Mouse (Mus musculus) forebrain, embryonic 13.5 days (tissue): ENCODE data around the gene Tspan33. TPM values are rescaled to one million over a fixed set of nuclear protein-coding genes. Genes with fewer than 3 reads are reported as not detected.

Source experiments
- ATAC-seq: fragments of 200-750 bp; cut with Nextera tagmentation; 2 replicates; pipeline ENCODE4 v1.8.0; 2017
- H3K27ac ChIP-seq: fragments of 300-500 bp; sonication (generic); 2 replicates; pipeline ENCODE4 v1.5.1; 2015; ENCODE audit warnings: inconsistent platforms, mild to moderate bottlenecking, moderate library complexity
- H3K27me3 ChIP-seq: fragments of 300-500 bp; sonication (generic); 2 replicates; pipeline ENCODE4 v1.6.1; 2015; ENCODE audit warnings: mild to moderate bottlenecking, inconsistent platforms
- H3K36me3 ChIP-seq: fragments of 300-500 bp; sonication (generic); 2 replicates; pipeline ENCODE4 v1.6.1; 2015; ENCODE audit warnings: mild to moderate bottlenecking, inconsistent platforms; ENCODE audit not compliant: poor library complexity, severe bottlenecking
- H3K4me1 ChIP-seq: fragments of 300-500 bp; sonication (generic); 2 replicates; pipeline ENCODE4 v1.6.1; 2015; ENCODE audit warnings: inconsistent platforms
- H3K4me2 ChIP-seq: fragments of 300-500 bp; sonication (generic); 2 replicates; pipeline ENCODE4 v1.6.1; 2015; ENCODE audit warnings: inconsistent platforms, mild to moderate bottlenecking, moderate library complexity
- H3K4me3 ChIP-seq: fragments of 300-500 bp; sonication (generic); 2 replicates; pipeline ENCODE4 v1.5.1; 2015; ENCODE audit warnings: mild to moderate bottlenecking, inconsistent platforms
- H3K9ac ChIP-seq: fragments of 300-500 bp; sonication (generic); 2 replicates; pipeline ENCODE4 v1.6.1; 2015; ENCODE audit warnings: mild to moderate bottlenecking, inconsistent platforms
- H3K9me3 ChIP-seq: fragments of 300-500 bp; sonication (generic); replicated peaks from 2 replicates; pipeline ENCODE4 v1.6.1; 2016; ENCODE audit warnings: inconsistent platforms
- WGBS: fragments of 180-500 bp; shearing (Covaris S2); methylation state at CpG from one replicate; pipeline ENCODE4 v1.1.7; 2015; 5-methylcytosine and 5-hydroxymethylcytosine counted together
- polyA plus RNA-seq: library from polyadenylated mRNA; unstranded; fragments of >200 nt; fragmentation: Nextera tagmentation; extraction: Ambion mirVana; gene quantifications from 2 replicates; pipeline ENCODE4 v1.2.1, GENCODE M21; 2015

The Tspan33 gene
- polyA plus RNA-seq, 1 experiment from 2014 or later = 4.3 TPM

DNA sequence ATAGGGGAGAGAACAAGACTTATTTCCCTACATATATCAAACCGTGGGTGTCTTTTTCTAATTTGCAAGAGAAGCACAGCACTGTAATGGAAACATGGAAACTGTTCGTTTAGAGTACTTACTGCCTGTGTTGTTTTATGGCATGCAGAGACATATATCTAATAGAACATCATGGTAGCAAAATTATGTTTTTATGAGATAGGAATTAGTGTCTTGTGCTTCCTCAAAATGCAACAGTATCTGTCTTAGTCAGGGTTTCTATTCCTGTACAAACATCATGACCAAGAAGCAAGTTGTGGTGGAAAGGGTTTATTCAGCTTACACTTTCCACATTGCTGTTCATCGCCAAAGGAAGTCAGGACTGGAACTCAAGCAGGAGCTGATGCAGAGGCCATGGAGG is 8.1 kb downstream of the Tspan33 start:
- Histone ChIP-seq H3K27me3 (no peaks in the 10 kb centered on the region), H3K9me3 (no peaks in the 10 kb centered on the region), H3K4me3 (no peak overlapping the region), H3K9ac (no peak overlapping the region), H3K36me3 (no peaks in the 10 kb centered on the region), H3K27ac (no peak overlapping the region), H3K4me1 (peaks cover under 1% of the 10 kb centered on the region; the same call in 1 of the 2 replicates), H3K4me2 (no peak overlapping the region)
- no peak for ATAC-seq
- WGBS = 93% methylated on average over 3 of the region's 3 CpGs

DNA sequence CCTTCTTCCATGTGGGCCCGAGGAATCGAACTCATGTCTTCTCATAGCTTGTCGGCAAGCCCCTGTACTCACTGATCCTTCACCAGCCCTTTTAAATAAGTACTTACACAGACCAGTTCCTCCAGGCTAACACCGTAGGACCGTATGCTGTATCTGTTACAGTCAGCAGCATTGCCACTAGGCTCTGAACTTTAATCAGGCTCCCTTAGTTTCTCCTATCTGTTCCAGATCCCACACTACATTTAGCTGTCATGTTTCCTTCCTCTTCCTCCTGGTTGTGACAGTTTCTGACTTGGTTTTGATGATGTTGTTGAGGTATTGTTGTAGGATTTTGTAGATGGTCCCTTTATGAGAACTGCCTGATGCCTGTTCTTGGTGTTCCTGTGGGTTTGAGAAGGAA is 10.1 kb downstream of the Tspan33 start:
- H3K27ac ChIP-seq = no peak overlapping the region
- 91% methylated on average over 5 of the region's 5 CpGs for whole genome bisulfite sequencing
- H3K4me3 ChIP-seq = no peak overlapping the region
- ATAC-seq = no peak
- H3K9me3 ChIP-seq = no peaks in the 10 kb centered on the region
- H3K4me1 ChIP-seq = peaks cover 17% of the 10 kb centered on the region
- H3K9ac ChIP-seq = no peak overlapping the region
- H3K4me2 ChIP-seq = no peak overlapping the region
- H3K36me3 ChIP-seq = no peaks in the 10 kb centered on the region
- no peaks in the 10 kb centered on the region for H3K27me3 ChIP-seq

DNA sequence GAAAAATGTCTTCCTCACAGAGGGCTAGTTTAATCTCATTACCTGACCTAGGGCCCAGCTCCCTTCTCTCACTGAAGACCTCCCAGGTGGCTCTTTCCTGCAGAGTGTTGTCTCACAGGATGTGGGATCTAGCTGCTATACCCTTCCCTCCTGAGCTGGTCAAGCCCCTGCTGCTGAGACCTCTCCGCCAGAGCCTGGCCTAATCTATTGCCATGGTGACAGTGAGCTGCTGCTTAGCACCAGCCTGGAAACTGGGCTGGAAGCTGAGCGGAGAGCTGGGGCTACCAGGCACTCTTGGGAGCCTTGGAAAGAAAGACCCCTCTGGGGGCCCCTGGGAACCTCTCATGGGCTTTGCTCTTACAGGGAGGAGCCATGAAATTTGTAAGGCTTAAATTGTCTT is 13.9 kb downstream of the Tspan33 start:
- Histone ChIP-seq H3K9ac (peak overlapping the region; percentile 30; the same call in 1 of the 2 replicates), H3K27ac (no peak overlapping the region), H3K4me3 (no peak overlapping the region), H3K27me3 (no peaks in the 10 kb centered on the region), H3K4me2 (0 out of 2 replicates have a peak overlapping the region, but pooled peaks have one; percentile 5), H3K4me1 (peaks cover 17% of the 10 kb centered on the region), H3K36me3 (no peaks in the 10 kb centered on the region), H3K9me3 (no peaks in the 10 kb centered on the region)
- WGBS = 2% methylated on average over 2 of the region's 2 CpGs
- ATAC-seq = peak; percentile 71

DNA sequence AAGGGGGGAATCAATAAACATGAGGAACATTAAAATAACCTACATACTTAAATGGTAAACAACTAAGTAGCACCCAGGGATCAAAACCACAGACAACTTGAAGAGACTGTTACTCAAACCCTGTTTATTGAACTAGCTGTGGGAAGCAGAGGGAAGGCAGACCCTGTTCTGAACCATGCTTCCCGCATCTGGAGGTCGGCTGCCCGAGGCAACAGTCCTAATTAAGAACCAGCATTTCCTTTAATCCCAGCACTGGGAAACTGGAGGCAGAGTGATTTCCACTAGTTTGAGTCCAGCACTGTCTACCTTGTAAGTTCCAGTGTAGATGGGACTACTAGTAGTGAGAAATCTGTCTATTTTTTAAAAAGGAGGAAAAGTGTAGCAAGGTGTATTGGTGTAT is 17.3 kb downstream of the Tspan33 start:
- no peak overlapping the region for H3K27ac ChIP-seq
- H3K9ac ChIP-seq = no peak overlapping the region
- WGBS = 66% methylated on average over 3 of the region's 3 CpGs
- H3K9me3 ChIP-seq = no peaks in the 10 kb centered on the region
- no peaks in the 10 kb centered on the region for H3K36me3 ChIP-seq
- H3K27me3 ChIP-seq = no peaks in the 10 kb centered on the region
- H3K4me1 ChIP-seq = peaks cover 17% of the 10 kb centered on the region
- no peak for ATAC-seq
- no peak overlapping the region for H3K4me3 ChIP-seq
- no peak overlapping the region for H3K4me2 ChIP-seq

DNA sequence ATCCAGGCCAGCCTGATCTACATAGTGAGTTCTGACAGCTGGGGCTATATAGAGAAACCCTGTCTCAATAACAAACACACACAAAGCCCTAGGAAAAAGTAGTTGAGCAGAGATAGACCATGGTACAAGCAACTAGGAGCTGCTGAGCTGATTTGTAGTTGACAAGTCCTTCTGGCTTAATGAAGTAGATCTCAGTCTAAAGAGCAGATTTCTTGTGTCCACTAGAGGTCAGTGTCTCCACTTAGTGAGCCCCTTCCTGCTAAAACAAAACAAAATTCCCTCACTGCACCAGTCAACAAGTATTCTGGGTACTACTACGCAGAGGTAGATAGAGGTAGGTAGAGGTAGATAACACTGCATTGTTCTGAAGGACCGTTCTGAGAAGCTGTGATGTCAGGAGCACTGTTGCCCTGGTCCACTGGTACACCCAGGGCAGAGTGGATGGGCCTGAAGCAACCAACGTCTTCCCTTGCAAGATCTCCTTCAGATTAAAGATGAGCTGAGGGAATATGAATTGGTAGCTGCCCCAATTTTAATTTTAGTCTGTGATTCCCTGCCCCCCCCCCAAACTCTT is 18.1 kb downstream of the Tspan33 start:
- no peak overlapping the region for H3K9ac ChIP-seq

DNA sequence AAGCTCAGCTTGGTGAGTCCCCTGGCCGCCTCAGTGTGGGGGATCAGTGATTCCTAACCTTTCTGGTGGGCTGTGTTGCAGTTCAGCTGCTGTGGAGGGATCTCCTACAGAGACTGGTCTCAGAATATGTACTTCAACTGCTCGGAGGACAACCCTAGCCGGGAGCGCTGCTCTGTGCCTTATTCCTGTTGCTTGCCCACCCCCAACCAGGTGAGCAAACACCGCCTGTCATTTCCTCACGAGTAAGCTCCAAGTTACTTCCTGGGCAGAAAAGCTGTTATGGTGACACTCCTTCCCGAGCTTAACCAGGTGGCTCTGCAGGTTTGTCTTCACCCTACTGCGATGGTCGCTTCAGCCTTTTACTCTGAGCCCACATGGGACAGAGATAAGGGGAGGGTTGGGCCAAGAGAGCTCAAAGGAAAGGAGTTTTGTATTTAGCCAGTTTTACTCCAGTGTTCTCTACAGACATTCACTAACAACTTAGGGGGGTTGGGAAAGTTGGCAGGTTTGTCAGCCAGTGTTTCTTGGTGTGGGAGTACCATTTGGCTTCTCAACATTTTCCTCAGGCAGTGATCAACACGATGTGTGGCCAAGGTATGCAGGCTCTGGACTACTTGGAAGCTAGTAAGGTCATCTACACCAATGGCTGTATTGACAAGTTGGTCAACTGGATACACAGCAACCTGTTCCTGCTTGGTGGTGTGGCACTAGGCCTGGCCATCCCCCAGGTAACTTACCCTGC is 22.8 kb downstream of the Tspan33 start:
- 80% methylated on average over 10 of the region's 10 CpGs for WGBS
- H3K4me2 ChIP-seq = no peak overlapping the region
- H3K9ac ChIP-seq = no peak overlapping the region
- peaks cover 27% of the 10 kb centered on the region for H3K4me1 ChIP-seq
- ATAC-seq = no peak
- H3K27me3 ChIP-seq = peaks cover under 1% of the 10 kb centered on the region; the same call in 1 of the 2 replicates
- H3K27ac ChIP-seq = no peak overlapping the region
- H3K9me3 ChIP-seq = no peaks in the 10 kb centered on the region
- no peak overlapping the region for H3K4me3 ChIP-seq
- H3K36me3 ChIP-seq = no peaks in the 10 kb centered on the region

More for the DNA sequence above, 18.1 kb downstream of the Tspan33 start:
- H3K4me3 ChIP-seq = no peak overlapping the region
- ATAC-seq = peak; percentile 39; the same call in 1 of the 2 replicates
- H3K27me3 ChIP-seq = no peaks in the 10 kb centered on the region
- H3K4me1 ChIP-seq = peaks cover 16% of the 10 kb centered on the region
- no peak overlapping the region for H3K27ac ChIP-seq
- H3K36me3 ChIP-seq = no peaks in the 10 kb centered on the region
- no peak overlapping the region for H3K4me2 ChIP-seq
- no peaks in the 10 kb centered on the region for H3K9me3 ChIP-seq
- 52% methylated on average over 3 of the region's 3 CpGs for WGBS

DNA sequence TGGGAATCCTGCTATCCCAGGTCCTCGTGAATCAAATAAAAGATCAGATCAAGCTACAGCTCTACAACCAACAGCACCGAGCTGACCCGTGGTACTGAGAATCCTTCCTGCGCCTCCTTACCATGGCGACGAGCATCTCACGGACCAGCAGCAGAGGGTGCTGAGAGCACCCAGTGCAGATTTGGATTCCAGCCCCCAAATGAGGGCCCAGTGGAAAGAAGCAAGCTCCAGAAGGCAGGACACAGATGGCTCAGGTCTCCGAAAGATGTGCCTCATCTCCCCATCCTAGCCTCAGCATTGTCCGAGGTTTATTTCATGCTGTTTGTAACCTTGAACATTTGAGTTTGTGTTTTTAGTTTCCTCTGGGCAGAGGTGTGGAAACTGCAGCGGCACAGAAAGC is 23.5 kb downstream of the Tspan33 start:
- Histone ChIP-seq H3K9me3 (no peaks in the 10 kb centered on the region), H3K4me1 (peaks cover 27% of the 10 kb centered on the region), H3K27me3 (peaks cover 2% of the 10 kb centered on the region; the same call in 1 of the 2 replicates), H3K4me3 (no peak overlapping the region), H3K9ac (0 out of 2 replicates have a peak overlapping the region, but pooled peaks have one; percentile 26), H3K4me2 (peak overlapping the region; percentile 59), H3K27ac (no peak overlapping the region), H3K36me3 (no peaks in the 10 kb centered on the region)
- peak; percentile 21; the same call in 1 of the 2 replicates for ATAC-seq
- WGBS = 59% methylated on average over 10 of the region's 10 CpGs

DNA sequence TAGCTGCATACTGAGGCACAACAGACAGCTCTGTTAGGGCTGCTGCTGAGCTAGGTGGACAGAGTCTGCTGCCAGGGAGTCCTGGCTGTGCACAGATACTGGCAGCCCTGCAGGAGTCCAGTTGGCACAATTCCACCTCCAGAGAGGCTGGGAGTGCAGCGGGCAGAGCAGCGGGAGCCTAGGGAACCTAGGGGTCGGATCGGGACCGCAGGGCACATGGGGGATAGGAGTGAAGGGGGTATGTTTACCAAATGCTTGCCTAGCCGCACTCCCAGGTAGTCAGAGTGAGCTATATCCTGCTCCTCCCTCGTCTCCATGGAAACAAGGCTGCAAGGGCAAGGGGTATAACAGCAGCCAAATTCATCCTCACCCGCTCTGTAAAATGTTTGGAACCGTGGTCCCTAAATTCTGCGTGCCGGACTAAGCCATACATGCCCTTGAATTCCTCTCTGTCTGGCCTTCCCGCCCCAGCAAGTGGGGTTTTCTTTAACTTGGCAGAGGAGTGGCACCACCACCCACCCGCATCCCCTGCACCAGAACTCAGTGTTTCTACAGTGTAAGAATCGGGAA is 24.0 kb downstream of the Tspan33 start:
- Histone ChIP-seq H3K4me2 (peak overlapping the region; percentile 59), H3K27ac (no peak overlapping the region), H3K9me3 (no peaks in the 10 kb centered on the region), H3K4me3 (0 out of 2 replicates have a peak overlapping the region, but pooled peaks have one; percentile 9), H3K4me1 (peaks cover 27% of the 10 kb centered on the region), H3K9ac (0 out of 2 replicates have a peak overlapping the region, but pooled peaks have one; percentile 26), H3K27me3 (peaks cover 2% of the 10 kb centered on the region; the same call in 1 of the 2 replicates), H3K36me3 (no peaks in the 10 kb centered on the region)
- peak; percentile 65 for ATAC-seq
- 20% methylated on average over 14 of the region's 14 CpGs for WGBS

DNA sequence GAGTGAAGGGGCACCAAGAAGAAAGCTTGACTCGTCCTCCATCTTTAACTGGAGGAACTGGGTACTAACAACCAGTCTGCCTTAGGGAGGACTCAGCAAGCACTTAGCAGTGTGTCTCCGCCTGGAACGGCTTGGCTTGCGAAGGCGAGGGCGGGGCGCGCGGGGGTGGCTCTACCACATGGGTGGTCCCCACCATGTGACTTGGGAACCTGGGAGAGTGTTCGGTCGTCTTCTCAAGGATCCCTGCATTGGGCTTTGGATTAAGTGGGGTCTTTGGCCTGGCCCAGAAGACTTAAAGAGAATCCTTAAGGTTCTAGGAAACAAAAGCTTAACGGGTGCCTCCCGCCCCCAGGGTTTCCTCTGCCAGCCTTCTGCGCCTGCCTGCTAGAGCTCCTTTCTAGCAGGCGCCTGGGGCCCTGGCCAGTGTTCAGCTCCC is 24.9 kb downstream of the Tspan33 start:
- peak overlapping the region; percentile 59 for H3K4me2 ChIP-seq
- no peak overlapping the region for H3K27ac ChIP-seq
- peak overlapping the region; percentile 37 for H3K4me3 ChIP-seq
- H3K27me3 ChIP-seq = peaks cover 2% of the 10 kb centered on the region; the same call in 1 of the 2 replicates
- WGBS = 1% methylated on average over 15 of the region's 15 CpGs
- peak; percentile 84 for ATAC-seq
- H3K9ac ChIP-seq = peak overlapping the region; percentile 56
- peaks cover 27% of the 10 kb centered on the region for H3K4me1 ChIP-seq
- no peaks in the 10 kb centered on the region for H3K36me3 ChIP-seq
- H3K9me3 ChIP-seq = no peaks in the 10 kb centered on the region

DNA sequence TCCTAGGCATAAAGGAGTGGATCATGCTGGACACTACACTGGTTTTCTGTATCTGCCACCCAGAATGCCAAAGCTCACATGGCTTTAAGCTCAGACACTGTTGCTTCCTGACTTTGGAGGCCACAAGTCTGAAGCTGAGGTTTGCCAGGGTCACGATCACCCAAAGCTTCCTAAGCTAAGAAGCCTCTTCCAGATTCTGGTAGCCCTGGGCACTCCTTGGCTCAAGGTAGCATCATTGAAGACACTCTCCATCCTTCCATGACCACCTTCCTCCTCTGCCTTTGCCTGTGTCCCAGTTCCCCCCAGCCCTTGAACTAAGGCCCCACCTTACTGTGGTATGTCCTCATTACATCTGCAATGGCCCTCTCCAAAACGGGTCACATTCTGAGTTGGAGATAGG is 27.9 kb downstream of the Tspan33 start:
- H3K27ac ChIP-seq = no peak overlapping the region
- H3K4me3 ChIP-seq = no peak overlapping the region
- H3K27me3 ChIP-seq = peaks cover 2% of the 10 kb centered on the region; the same call in 1 of the 2 replicates
- H3K9ac ChIP-seq = no peak overlapping the region
- no peaks in the 10 kb centered on the region for H3K9me3 ChIP-seq
- ATAC-seq = no peak
- no peak overlapping the region for H3K4me2 ChIP-seq
- WGBS = 86% methylated on average over 2 of the region's 2 CpGs
- peaks cover 27% of the 10 kb centered on the region for H3K4me1 ChIP-seq
- no peaks in the 10 kb centered on the region for H3K36me3 ChIP-seq

DNA sequence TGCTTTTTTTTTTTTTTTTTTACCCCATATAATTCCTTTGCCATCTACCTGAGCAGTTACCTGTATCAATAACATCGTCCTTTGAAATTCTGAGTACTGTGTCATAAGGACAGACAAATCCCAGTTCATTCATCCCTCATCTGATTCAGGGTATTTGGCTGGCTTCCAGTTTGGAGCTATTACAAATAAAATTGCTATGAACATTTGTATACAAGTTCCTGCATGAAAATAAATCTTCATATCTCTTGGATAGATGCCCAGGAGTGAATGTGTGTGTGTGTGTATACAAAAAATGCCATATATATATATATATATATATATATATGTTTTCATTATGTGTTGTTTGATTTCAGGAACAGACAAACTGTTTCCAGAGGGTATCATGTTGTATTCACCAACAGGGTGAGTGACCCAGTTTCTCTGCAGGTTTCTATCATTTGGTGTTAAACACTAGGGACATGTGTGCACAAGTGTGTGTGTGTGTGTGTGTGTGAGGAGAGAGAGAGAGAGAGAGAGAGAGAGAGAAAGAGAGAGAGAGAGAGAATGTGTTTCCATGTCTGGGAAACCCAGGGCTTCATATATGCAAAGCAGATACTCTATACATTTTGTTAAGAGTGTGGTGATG is 32.7 kb downstream of the Tspan33 start:
- Histone ChIP-seq H3K36me3 (no peaks in the 10 kb centered on the region), H3K9ac (no peak overlapping the region), H3K27ac (no peak overlapping the region), H3K4me1 (no peaks in the 10 kb centered on the region; the same call in 1 of the 2 replicates), H3K9me3 (no peaks in the 10 kb centered on the region), H3K4me2 (no peak overlapping the region), H3K4me3 (no peak overlapping the region), H3K27me3 (peaks cover 2% of the 10 kb centered on the region; the same call in 1 of the 2 replicates)
- 76% methylated on average over 1 of the region's 1 CpGs for WGBS
- ATAC-seq = no peak

DNA sequence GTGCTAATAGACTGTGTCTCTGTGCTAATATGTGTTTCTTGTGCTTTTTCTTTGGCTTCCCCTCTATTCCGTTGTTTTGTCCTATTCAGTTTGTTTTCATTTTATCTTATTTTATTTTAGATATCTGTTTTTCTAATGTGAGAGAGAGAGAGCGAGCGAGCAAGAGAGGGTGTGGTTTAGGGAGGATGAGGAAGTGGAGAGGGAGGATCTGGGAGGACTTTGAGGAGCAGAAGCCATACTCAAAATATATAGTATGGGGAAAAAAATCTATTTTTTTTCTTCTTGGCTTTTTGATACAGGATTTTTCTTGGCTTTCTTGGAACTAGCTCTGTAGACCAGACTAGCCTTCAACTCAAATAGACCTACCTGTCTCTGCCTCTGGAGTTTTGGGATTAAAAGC is 34.0 kb downstream of the Tspan33 start:
- H3K9me3 ChIP-seq = no peaks in the 10 kb centered on the region
- H3K4me3 ChIP-seq = no peak overlapping the region
- WGBS = 87% methylated on average over 3 of the region's 3 CpGs

More for the DNA sequence above, 34.0 kb downstream of the Tspan33 start:
- Histone ChIP-seq H3K27ac (no peak overlapping the region), H3K36me3 (no peaks in the 10 kb centered on the region), H3K4me1 (no peaks in the 10 kb centered on the region; the same call in 1 of the 2 replicates), H3K9ac (no peak overlapping the region), H3K4me2 (no peak overlapping the region), H3K27me3 (no peaks in the 10 kb centered on the region)
- ATAC-seq = no peak
